Mouse (Mus musculus): ENCODE results near the gene Adarb1. TPM values are rescaled to one million over a fixed set of nuclear protein-coding genes. Genes with fewer than 3 reads are reported as not detected.
A peak's percentile ranks its signal among the peaks of the same experiment; 100 is the strongest.

The Adarb1 gene
- polyA plus RNA-seq, 1 experiment from 2014 or later, result 25.3 TPM

DNA sequence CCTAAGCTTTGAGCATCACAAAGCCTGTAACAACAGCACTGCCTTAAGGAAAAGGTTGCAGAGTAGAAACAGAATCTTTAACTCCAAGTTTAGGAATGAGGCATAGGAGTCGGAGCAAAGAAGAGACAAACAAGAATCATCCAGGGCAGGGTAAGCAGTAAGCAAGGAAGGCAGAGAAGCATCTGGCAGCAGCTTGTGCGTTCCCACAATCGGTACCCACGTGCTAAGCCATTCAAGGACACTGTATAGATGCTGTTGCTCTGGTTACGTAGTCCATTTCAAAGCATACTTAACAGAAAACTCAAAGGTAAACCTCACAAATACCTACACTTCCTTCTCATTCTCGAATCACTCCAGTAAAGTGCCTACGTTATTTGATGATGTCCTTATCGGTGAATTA, 35.0 kb downstream of the Adarb1 start:
- 70% methylated on average over 8 of the region's 8 CpGs for WGBS
- H3K4me1 ChIP-seq (ENCODE audit: insufficient read depth, low read depth, low read length), result no peaks in the 10 kb centered on the region
- ATAC-seq (0 out of 2 replicates have a peak, but pooled peaks have one; percentile 19), DNase-seq (ENCODE audit: low spot score) (no peak)
- H3K36me3 ChIP-seq (ENCODE audit: insufficient read depth, low read length), result no peaks in the 10 kb centered on the region
- no peak overlapping the region for H3K4me2 ChIP-seq (replicated peaks; ENCODE audit: low read depth, low read length)
- no peaks in the 10 kb centered on the region for H3K27me3 ChIP-seq (replicated peaks; ENCODE audit: insufficient read depth, low read length)
- no peak overlapping the region for H3K4me3 ChIP-seq (ENCODE audit: low read depth, low read length)
- no peaks in the 10 kb centered on the region for H3K9me3 ChIP-seq (ENCODE audit: low read length)
- no peak overlapping the region for H3K9ac ChIP-seq (replicated peaks; ENCODE audit: low read depth)
- TF ChIP-seq CTCF (IDR thresholded peaks at IDR 0.05) (no peak), EP300 (IDR thresholded peaks at IDR 0.05) (no peak)
- no peak overlapping the region for H3K27ac ChIP-seq (ENCODE audit: low read length)

DNA sequence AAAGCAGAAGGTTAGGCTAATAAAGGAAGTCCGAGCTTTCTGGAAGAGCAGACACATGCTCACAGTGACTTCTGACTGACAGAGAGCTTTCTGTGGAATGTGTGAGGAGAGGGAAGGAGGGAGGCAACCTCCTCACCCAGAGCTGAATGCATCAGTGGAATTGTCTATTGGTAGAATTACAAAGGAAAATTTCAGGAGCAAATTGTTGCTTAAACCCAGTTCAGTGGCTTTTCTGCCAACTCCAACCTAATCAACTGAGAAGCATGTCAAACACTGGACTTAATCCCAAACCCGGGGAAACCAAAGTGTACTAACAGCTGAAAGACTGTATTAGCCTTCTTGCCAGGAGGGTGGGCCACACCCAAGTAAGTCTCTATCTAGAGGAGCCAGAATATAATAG, 36.9 kb downstream of the Adarb1 start:
- Histone ChIP-seq H3K27ac (ENCODE audit: low read length) (no peak overlapping the region), H3K4me1 (ENCODE audit: insufficient read depth, low read depth, low read length) (no peaks in the 10 kb centered on the region), H3K27me3 (replicated peaks; ENCODE audit: insufficient read depth, low read length) (no peaks in the 10 kb centered on the region), H3K9ac (replicated peaks; ENCODE audit: low read depth) (no peak overlapping the region), H3K4me2 (replicated peaks; ENCODE audit: low read depth, low read length) (no peak overlapping the region), H3K9me3 (ENCODE audit: low read length) (no peaks in the 10 kb centered on the region), H3K4me3 (ENCODE audit: low read depth, low read length) (no peak overlapping the region), H3K36me3 (ENCODE audit: insufficient read depth, low read length) (no peaks in the 10 kb centered on the region)
- TF ChIP-seq CTCF (IDR thresholded peaks at IDR 0.05) (no peak), EP300 (IDR thresholded peaks at IDR 0.05) (no peak)
- peak; percentile 15 for DNase-seq (ENCODE audit: low spot score)
- WGBS, result 31% methylated on average over 2 of the region's 2 CpGs
- no peak for ATAC-seq

DNA sequence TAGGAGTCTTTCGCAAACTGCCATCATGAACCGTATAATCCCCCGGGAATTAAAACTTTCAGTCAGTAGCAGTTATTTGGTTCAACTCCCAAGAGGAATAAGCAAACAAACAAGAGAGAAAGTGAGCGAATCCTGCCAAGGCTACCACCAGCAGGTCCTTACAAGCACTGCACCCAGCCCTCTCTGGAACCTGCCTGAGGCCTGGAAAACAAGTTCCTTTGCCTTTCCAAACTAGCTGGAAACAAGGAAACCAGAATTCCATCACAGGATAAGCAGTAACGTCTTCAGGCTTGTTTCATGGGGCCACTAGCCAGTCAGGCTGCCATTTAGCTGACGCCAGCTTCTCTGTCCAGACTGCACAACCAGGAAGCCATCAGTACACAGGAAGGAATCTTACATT, 37.4 kb downstream of the Adarb1 start:
- H3K4me2 ChIP-seq (replicated peaks; ENCODE audit: low read depth, low read length), result no peak overlapping the region
- DNase-seq (ENCODE audit: low spot score) (no peak), ATAC-seq (no peak)
- H3K27me3 ChIP-seq (replicated peaks; ENCODE audit: insufficient read depth, low read length), result no peaks in the 10 kb centered on the region
- WGBS, result 53% methylated on average over 6 of the region's 6 CpGs
- H3K9ac ChIP-seq (replicated peaks; ENCODE audit: low read depth), result no peak overlapping the region
- H3K36me3 ChIP-seq (ENCODE audit: insufficient read depth, low read length), result no peaks in the 10 kb centered on the region
- 0 out of 2 replicates have a peak, but pooled peaks have one; percentile 17 for TF ChIP-seq CTCF (IDR thresholded peaks at IDR 0.05)
- no peak for TF ChIP-seq EP300 (IDR thresholded peaks at IDR 0.05)
- H3K4me1 ChIP-seq (ENCODE audit: insufficient read depth, low read depth, low read length), result no peaks in the 10 kb centered on the region
- no peak overlapping the region for H3K4me3 ChIP-seq (ENCODE audit: low read depth, low read length)
- no peaks in the 10 kb centered on the region for H3K9me3 ChIP-seq (ENCODE audit: low read length)
- H3K27ac ChIP-seq (ENCODE audit: low read length), result no peak overlapping the region

DNA sequence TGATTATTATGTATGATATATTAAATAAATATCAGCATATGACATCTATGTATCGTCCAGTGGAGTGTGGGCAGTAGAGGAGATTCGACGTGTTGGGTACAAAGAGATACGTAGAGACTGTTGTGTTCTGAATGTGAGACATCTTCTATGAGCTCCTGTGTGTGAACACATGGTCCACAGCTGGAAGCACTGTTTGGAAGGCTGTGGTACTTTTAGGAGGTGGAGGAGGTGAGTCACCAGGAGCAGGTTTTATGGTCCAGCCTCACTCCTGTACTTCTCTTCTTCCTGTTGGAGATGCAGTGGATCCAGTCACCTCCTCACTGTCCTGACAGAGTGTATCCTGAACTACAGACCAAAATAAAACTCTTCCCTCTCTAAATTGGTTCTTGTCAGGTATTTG, 38.9 kb downstream of the Adarb1 start:
- TF ChIP-seq CTCF (IDR thresholded peaks at IDR 0.05) (no peak), EP300 (IDR thresholded peaks at IDR 0.05) (no peak)
- Histone ChIP-seq H3K9ac (replicated peaks; ENCODE audit: low read depth) (no peak overlapping the region), H3K36me3 (ENCODE audit: insufficient read depth, low read length) (no peaks in the 10 kb centered on the region), H3K4me3 (ENCODE audit: low read depth, low read length) (no peak overlapping the region), H3K27me3 (replicated peaks; ENCODE audit: insufficient read depth, low read length) (no peaks in the 10 kb centered on the region), H3K4me1 (ENCODE audit: insufficient read depth, low read depth, low read length) (no peaks in the 10 kb centered on the region), H3K27ac (ENCODE audit: low read length) (no peak overlapping the region), H3K4me2 (replicated peaks; ENCODE audit: low read depth, low read length) (no peak overlapping the region), H3K9me3 (ENCODE audit: low read length) (no peaks in the 10 kb centered on the region)
- DNase-seq (ENCODE audit: low spot score), result no peak
- ATAC-seq, result no peak
- 95% methylated on average over 4 of the region's 4 CpGs for WGBS

DNA sequence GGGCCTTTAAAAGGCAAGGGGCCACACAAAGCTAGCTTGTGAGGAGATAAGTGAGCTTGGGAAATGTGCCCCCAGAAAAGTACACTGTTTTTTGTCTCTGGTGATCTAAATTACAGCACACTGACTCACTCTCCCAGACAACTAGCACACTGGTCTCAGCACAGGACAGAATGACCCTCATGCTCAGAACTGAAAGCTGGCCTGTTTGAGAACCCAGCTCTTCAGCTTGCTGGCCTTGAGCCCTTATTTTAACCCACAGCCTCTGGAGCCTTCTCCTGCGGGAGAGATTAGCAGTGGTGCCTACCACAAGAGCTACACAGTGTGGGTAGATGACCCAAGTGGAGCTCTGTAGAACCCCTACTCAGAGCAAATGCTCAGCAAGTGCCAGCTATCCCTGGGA, 42.0 kb downstream of the Adarb1 start:
- no peak overlapping the region for H3K4me3 ChIP-seq (ENCODE audit: low read depth, low read length)
- no peak for DNase-seq (ENCODE audit: low spot score)
- whole genome bisulfite sequencing, result 88% methylated on average over 1 of the region's 1 CpGs
- no peak for ATAC-seq
- H3K27me3 ChIP-seq (replicated peaks; ENCODE audit: insufficient read depth, low read length), result no peaks in the 10 kb centered on the region
- no peak overlapping the region for H3K4me2 ChIP-seq (replicated peaks; ENCODE audit: low read depth, low read length)
- no peaks in the 10 kb centered on the region for H3K9me3 ChIP-seq (ENCODE audit: low read length)
- H3K4me1 ChIP-seq (ENCODE audit: insufficient read depth, low read depth, low read length), result no peaks in the 10 kb centered on the region
- no peaks in the 10 kb centered on the region for H3K36me3 ChIP-seq (ENCODE audit: insufficient read depth, low read length)
- H3K27ac ChIP-seq (ENCODE audit: low read length), result no peak overlapping the region
- TF ChIP-seq EP300 (IDR thresholded peaks at IDR 0.05) (no peak), CTCF (IDR thresholded peaks at IDR 0.05) (no peak)
- no peak overlapping the region for H3K9ac ChIP-seq (replicated peaks; ENCODE audit: low read depth)

DNA sequence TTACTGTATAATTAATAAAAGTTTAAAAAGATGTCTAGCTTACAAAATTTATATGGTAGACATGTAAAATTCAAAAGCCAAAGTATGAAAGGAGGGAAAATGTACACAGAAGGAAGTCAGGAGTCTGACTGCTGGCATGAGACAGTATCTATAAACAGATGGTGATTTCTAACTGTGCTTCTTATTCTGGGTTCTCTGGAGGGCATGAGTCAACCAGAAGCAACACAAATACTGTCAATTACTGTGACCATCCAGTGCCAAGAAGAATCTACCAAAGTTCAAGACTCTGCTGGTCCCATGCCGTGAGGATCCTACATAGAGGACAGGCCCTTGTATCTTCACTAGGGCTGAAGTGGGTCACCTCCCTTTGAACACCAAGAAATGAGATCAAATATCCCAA, 43.1 kb downstream of the Adarb1 start:
- no peak for DNase-seq (ENCODE audit: low spot score)
- no peaks in the 10 kb centered on the region for H3K36me3 ChIP-seq (ENCODE audit: insufficient read depth, low read length)
- no peak for ATAC-seq
- no peak overlapping the region for H3K4me2 ChIP-seq (replicated peaks; ENCODE audit: low read depth, low read length)
- H3K27me3 ChIP-seq (replicated peaks; ENCODE audit: insufficient read depth, low read length), result no peaks in the 10 kb centered on the region
- TF ChIP-seq CTCF (IDR thresholded peaks at IDR 0.05) (no peak), EP300 (IDR thresholded peaks at IDR 0.05) (no peak)
- H3K27ac ChIP-seq (ENCODE audit: low read length), result no peak overlapping the region
- H3K4me3 ChIP-seq (ENCODE audit: low read depth, low read length), result no peak overlapping the region
- no peak overlapping the region for H3K9ac ChIP-seq (replicated peaks; ENCODE audit: low read depth)
- H3K4me1 ChIP-seq (ENCODE audit: insufficient read depth, low read depth, low read length), result no peaks in the 10 kb centered on the region
- 50% methylated on average over 1 of the region's 1 CpGs for whole genome bisulfite sequencing
- no peaks in the 10 kb centered on the region for H3K9me3 ChIP-seq (ENCODE audit: low read length)

DNA sequence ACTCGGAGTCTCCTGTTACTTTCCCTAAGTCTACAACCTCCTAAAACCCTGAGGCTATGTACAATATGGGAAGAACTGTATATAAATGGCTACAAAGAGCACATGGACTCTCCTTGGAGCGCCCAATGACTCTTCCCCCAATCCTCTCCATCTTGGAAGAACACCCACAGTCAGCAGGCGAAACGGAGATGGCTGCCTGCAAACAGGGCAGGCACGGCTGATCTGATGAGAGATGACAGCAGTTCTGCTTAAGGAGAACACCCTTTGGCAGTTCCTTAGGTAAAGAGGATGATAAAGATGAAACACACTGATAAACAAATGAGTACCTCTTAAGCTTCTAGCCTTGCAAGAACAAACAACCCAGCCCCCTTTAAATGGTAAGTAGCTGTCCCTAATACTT, 43.7 kb downstream of the Adarb1 start:
- ATAC-seq, result no peak

More for the DNA sequence above, 43.7 kb downstream of the Adarb1 start:
- no peak overlapping the region for H3K4me2 ChIP-seq (replicated peaks; ENCODE audit: low read depth, low read length)
- H3K9me3 ChIP-seq (ENCODE audit: low read length), result no peaks in the 10 kb centered on the region
- TF ChIP-seq CTCF (IDR thresholded peaks at IDR 0.05), result no peak
- TF ChIP-seq EP300 (IDR thresholded peaks at IDR 0.05), result no peak
- WGBS, result 80% methylated on average over 5 of the region's 5 CpGs
- no peaks in the 10 kb centered on the region for H3K36me3 ChIP-seq (ENCODE audit: insufficient read depth, low read length)
- no peaks in the 10 kb centered on the region for H3K4me1 ChIP-seq (ENCODE audit: insufficient read depth, low read depth, low read length)
- DNase-seq (ENCODE audit: low spot score), result no peak
- no peak overlapping the region for H3K27ac ChIP-seq (ENCODE audit: low read length)
- no peaks in the 10 kb centered on the region for H3K27me3 ChIP-seq (replicated peaks; ENCODE audit: insufficient read depth, low read length)
- no peak overlapping the region for H3K9ac ChIP-seq (replicated peaks; ENCODE audit: low read depth)
- H3K4me3 ChIP-seq (ENCODE audit: low read depth, low read length), result no peak overlapping the region

Measured in lung, postnatal 0 days (tissue).